Mouse (Mus musculus) neural tube, embryonic 11.5 days (tissue): ENCODE measurements around the gene Dexi. TPM values are rescaled to one million over a fixed set of nuclear protein-coding genes. Genes with fewer than 3 reads are reported as not detected.

Experiments
- ATAC-seq: fragments of 200-750 bp; cut with Nextera tagmentation; 2 replicates; pipeline ENCODE4 v1.8.0; 2017; ENCODE audit warnings: moderate number of reproducible peaks, mild to moderate bottlenecking, moderate TSS enrichment, moderate library complexity; ENCODE audit not compliant: insufficient read depth, low FRiP score, low TSS enrichment
- DNase-seq: peaks from one replicate; pipeline ENCODE4 v3.0.0-alpha.2; 2015; ENCODE audit warnings: low spot score
- H3K27ac ChIP-seq: fragments of 300-500 bp; sonication (generic); 2 replicates; pipeline ENCODE4 v1.5.1; 2014; ENCODE audit warnings: low read depth, mild to moderate bottlenecking, low read length
- H3K27me3 ChIP-seq: fragments of 300-500 bp; sonication (generic); 2 replicates; pipeline ENCODE4 v1.6.1; 2014; ENCODE audit warnings: mild to moderate bottlenecking, low read length, mixed read lengths; ENCODE audit not compliant: control insufficient read depth, insufficient read depth
- H3K36me3 ChIP-seq: fragments of 300-500 bp; sonication (generic); 2 replicates; pipeline ENCODE4 v1.6.1; 2014; ENCODE audit warnings: mild to moderate bottlenecking, low read length, moderate library complexity, mixed read lengths; ENCODE audit not compliant: control insufficient read depth, insufficient read depth
- H3K4me1 ChIP-seq: fragments of 300-500 bp; sonication (generic); 2 replicates; pipeline ENCODE4 v1.6.1; 2014; ENCODE audit warnings: low read length, mixed read lengths; ENCODE audit not compliant: control insufficient read depth, insufficient read depth
- H3K4me2 ChIP-seq: fragments of 300-500 bp; sonication (generic); 2 replicates; pipeline ENCODE4 v1.6.1; 2014; ENCODE audit warnings: low read depth, mild to moderate bottlenecking, moderate library complexity
- H3K4me3 ChIP-seq: fragments of 300-500 bp; sonication (generic); 2 replicates; pipeline ENCODE4 v1.5.1; 2014; ENCODE audit warnings: low read depth, low read length
- H3K9ac ChIP-seq: fragments of 300-500 bp; sonication (generic); 2 replicates; pipeline ENCODE4 v1.6.1; 2014; ENCODE audit warnings: mild to moderate bottlenecking, low read length
- H3K9me3 ChIP-seq: fragments of 300-500 bp; sonication (generic); 2 replicates; pipeline ENCODE4 v1.6.1; 2016; ENCODE audit warnings: low read length; ENCODE audit not compliant: control insufficient read depth
- WGBS: fragments of 180-500 bp; shearing (Covaris S2); extraction: QIAGEN DNeasy Blood & Tissue Kit; methylation state at CpG from one replicate; pipeline ENCODE4 v1.1.7; 2014; 5-methylcytosine and 5-hydroxymethylcytosine counted together
- polyA plus RNA-seq: library from polyadenylated mRNA; unstranded; fragments of >200 nt; fragmentation: Nextera tagmentation; extraction: Ambion mirVana; gene quantifications from 2 replicates; pipeline ENCODE4 v1.2.1, GENCODE M21; 2014

The Dexi gene
- polyA plus RNA-seq, 1 experiment from 2014 or later, result 24.1 TPM

DNA sequence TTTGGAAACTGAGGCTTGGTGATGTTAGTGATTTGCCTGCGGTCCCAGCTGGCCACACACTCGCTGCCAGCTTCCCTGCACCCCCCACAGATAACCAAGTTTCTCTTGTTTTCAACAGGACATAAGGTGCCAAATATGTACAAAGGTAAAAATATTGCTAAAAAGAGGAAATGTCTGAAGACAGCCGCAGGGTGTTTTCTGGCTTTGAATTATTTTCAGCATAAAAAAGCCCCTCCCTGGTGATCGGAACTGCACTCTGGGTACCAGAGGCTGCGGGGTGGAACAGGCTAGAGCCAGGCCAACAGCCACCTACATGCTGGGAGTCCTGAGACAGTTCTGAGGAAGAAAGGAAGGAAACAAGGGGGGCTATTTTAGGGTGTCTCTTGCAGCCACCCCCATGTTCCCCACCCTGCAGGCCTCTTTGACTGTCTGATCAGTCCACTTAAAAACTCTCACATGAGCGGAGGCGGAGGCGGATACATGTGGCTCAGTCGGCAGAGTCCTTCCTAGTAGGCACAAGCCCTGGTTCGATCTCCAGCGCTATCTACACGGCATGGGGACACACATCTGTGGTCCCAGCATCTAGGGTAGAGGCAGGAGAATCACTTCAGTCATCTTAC is 26.8 kb downstream of the Dexi start:
- no peak for ATAC-seq
- WGBS, result 92% methylated on average over 12 of the region's 12 CpGs
- H3K4me1 ChIP-seq, result no peaks in the 10 kb centered on the region

DNA sequence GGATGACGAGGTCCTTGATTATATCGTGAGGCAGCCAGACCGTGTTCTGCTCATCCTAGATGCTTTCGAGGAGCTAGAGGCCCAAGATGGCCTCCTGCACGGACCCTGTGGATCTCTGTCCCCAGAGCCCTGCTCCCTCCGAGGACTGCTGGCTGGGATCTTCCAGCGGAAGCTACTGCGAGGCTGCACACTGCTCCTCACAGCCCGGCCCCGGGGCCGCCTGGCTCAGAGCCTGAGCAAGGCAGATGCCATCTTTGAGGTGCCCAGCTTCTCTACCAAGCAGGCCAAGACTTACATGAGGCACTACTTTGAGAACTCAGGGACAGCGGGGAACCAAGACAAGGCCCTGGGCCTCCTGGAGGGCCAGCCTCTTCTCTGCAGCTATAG is 31.7 kb downstream of the Dexi start:
- Histone ChIP-seq H3K4me3 (no peak overlapping the region), H3K9me3 (no peaks in the 10 kb centered on the region), H3K9ac (no peak overlapping the region), H3K4me2 (no peak overlapping the region), H3K4me1 (no peaks in the 10 kb centered on the region), H3K27me3 (no peaks in the 10 kb centered on the region), H3K36me3 (no peaks in the 10 kb centered on the region), H3K27ac (no peak overlapping the region)
- WGBS, result 86% methylated on average over 12 of the region's 12 CpGs
- ATAC-seq (no peak), DNase-seq (no peak)

More for the DNA sequence above, 26.8 kb downstream of the Dexi start:
- no peak overlapping the region for H3K4me3 ChIP-seq
- H3K9ac ChIP-seq, result no peak overlapping the region
- H3K36me3 ChIP-seq, result no peaks in the 10 kb centered on the region
- no peaks in the 10 kb centered on the region for H3K9me3 ChIP-seq
- no peak overlapping the region for H3K27ac ChIP-seq
- H3K27me3 ChIP-seq, result no peaks in the 10 kb centered on the region
- DNase-seq, result no peak
- H3K4me2 ChIP-seq, result no peak overlapping the region

DNA sequence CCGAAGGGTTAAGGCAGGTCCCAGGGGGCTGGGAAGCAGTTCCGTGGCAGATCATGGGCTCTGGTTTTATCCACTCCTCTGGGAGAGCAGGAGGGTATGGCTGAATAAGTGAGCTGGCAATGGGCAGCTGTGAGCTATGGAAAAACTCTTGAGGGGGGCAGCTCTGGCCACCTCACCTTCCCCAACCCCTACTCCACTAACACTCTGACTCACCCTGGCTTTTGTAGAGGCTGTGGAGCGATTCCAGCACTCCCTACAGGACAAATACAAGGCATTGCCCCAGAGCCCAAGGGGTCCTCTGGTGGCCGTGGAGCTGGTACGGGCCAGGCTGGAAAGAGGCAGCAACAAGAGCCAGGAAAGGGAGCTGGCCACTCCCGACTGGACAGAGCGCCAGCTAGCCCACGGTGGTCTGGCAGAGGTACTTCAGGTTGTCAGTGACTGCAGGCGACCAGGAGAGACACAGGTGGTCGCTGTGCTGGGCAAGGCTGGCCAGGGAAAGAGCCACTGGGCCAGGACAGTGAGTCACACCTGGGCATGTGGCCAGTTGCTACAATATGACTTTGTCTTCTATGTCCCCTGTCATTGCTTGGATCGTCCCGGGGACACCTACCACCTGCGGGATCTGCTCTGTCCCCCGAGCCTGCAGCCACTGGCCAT is 32.2 kb downstream of the Dexi start:
- H3K27ac ChIP-seq, result no peak overlapping the region
- H3K36me3 ChIP-seq, result no peaks in the 10 kb centered on the region
- H3K4me3 ChIP-seq, result no peak overlapping the region
- H3K9ac ChIP-seq, result no peak overlapping the region
- no peaks in the 10 kb centered on the region for H3K4me1 ChIP-seq
- no peaks in the 10 kb centered on the region for H3K9me3 ChIP-seq
- DNase-seq (no peak), ATAC-seq (no peak)
- H3K27me3 ChIP-seq, result no peaks in the 10 kb centered on the region
- WGBS, result 59% methylated on average over 14 of the region's 14 CpGs
- H3K4me2 ChIP-seq, result no peak overlapping the region

DNA sequence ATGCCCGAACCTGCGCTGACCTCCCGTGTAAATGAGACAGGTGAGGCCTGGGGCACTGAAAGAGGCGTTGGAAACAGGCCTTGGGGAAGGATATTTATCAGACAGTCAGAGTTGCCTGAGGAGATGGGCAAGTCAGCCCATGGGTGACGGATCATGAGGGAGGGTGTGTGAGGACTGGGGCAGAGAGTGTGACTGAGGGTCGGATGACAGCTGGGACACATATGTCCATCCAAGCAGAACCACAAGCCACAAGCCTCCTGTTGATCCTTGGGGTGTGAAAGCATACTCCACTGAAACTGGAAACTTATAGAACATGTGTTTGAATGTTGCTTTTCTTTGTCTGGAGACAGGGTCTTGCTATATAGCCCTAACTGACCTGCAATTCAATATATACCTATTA is 34.2 kb downstream of the Dexi start:
- Histone ChIP-seq H3K27ac (no peak overlapping the region), H3K4me3 (no peak overlapping the region), H3K27me3 (no peaks in the 10 kb centered on the region), H3K4me1 (no peaks in the 10 kb centered on the region), H3K36me3 (no peaks in the 10 kb centered on the region), H3K9ac (no peak overlapping the region), H3K4me2 (no peak overlapping the region), H3K9me3 (no peaks in the 10 kb centered on the region)
- ATAC-seq (no peak), DNase-seq (no peak)
- 72% methylated on average over 6 of the region's 6 CpGs for WGBS

DNA sequence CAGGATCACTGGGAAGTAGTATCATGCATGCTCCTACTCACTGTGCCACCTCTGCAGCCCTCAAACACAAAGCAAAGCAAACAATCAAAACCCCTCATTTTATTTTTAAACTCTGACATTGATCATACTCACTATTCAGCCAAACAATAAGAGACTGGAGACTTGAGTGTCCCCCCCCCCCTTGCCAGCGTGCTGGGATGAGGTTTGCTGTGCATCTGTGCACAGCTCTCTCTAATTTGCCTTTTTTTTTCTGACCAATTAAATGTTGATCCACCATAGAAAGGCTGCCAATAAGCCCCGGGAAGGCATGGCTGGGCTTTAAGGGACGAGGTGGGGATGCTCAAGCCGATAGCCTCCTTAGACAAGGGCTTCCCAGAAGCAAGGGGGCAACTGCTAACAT is 35.4 kb downstream of the Dexi start:
- DNase-seq, result no peak
- Histone ChIP-seq H3K4me1 (no peaks in the 10 kb centered on the region), H3K36me3 (no peaks in the 10 kb centered on the region), H3K9me3 (no peaks in the 10 kb centered on the region), H3K27me3 (no peaks in the 10 kb centered on the region), H3K4me3 (no peak overlapping the region), H3K4me2 (no peak overlapping the region), H3K9ac (no peak overlapping the region), H3K27ac (no peak overlapping the region)
- ATAC-seq, result no peak
- 71% methylated on average over 4 of the region's 4 CpGs for WGBS

DNA sequence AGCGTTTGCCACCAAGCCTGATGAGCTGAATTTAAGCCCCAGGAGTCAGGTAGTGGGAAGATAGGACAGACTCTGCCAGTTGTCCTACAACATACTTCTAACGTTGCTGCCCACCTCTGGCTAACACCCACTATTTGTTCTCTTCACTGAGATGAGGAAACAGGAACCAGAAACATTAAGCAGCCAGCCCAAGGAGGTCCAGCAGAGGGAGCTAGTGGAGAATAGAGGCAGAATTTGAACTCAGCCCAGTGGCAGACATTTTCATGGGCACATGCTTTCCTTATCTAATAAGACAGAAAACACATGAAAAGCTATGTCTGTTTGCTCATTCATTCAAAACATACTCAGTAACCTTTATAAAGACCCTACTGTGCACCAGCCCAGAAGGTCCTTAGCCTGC is 39.8 kb downstream of the Dexi start:
- Histone ChIP-seq H3K27ac (no peak overlapping the region), H3K27me3 (no peaks in the 10 kb centered on the region), H3K4me1 (no peaks in the 10 kb centered on the region), H3K9ac (no peak overlapping the region), H3K4me3 (no peak overlapping the region), H3K9me3 (no peaks in the 10 kb centered on the region), H3K4me2 (no peak overlapping the region), H3K36me3 (no peaks in the 10 kb centered on the region)
- no peak for ATAC-seq
- WGBS, result 65% methylated on average over 2 of the region's 2 CpGs
- DNase-seq, result no peak

DNA sequence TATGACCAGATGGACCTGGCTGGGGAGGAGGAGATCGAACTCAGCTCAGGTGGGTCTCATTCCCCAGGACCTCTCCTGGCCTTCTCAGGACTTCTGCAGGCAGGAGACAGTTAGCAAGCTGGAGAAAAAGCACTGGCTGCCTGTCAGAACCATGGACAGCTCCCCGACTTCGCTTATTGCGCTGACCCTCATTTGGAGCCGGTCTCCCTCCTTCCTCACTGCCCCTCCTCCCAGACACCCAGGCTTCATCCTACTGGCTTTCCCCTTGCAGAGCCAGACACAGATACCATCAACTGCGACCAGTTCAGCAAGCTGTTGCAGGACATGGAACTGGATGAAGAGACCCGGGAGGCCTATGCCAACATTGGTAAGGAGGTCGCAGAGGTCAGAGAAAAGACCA is 41.0 kb downstream of the Dexi start:
- Histone ChIP-seq H3K9me3 (no peaks in the 10 kb centered on the region), H3K4me3 (no peak overlapping the region), H3K36me3 (no peaks in the 10 kb centered on the region), H3K4me2 (no peak overlapping the region), H3K27me3 (no peaks in the 10 kb centered on the region), H3K4me1 (no peaks in the 10 kb centered on the region), H3K27ac (no peak overlapping the region), H3K9ac (no peak overlapping the region)
- DNase-seq (peak; percentile 69), ATAC-seq (no peak)
- 13% methylated on average over 8 of the region's 8 CpGs for WGBS

DNA sequence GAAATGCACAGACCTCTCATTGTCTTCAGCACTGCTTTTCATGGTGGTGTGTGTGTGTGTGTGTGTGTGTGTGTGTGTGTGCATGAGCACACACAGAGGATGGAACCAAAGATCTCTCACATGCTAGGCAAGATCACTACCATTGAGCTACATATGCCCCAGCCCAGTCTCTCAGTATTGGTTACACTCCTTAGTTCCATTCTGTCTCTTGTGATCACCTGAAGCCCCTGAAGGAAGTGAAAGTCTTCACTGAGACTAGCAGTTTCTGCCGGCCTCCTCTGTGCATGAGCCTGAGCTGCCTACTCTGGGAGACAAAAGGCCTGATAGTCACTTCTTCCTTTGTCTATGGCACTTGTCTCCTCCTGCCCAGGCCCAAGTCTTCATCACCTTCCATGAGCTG is 43.7 kb downstream of the Dexi start:
- Histone ChIP-seq H3K4me1 (no peaks in the 10 kb centered on the region), H3K9ac (no peak overlapping the region), H3K27ac (no peak overlapping the region), H3K9me3 (no peaks in the 10 kb centered on the region), H3K27me3 (no peaks in the 10 kb centered on the region), H3K4me3 (no peak overlapping the region), H3K36me3 (no peaks in the 10 kb centered on the region), H3K4me2 (no peak overlapping the region)
- WGBS, result 47% methylated on average over 1 of the region's 1 CpGs
- no peak for DNase-seq
- ATAC-seq, result no peak

DNA sequence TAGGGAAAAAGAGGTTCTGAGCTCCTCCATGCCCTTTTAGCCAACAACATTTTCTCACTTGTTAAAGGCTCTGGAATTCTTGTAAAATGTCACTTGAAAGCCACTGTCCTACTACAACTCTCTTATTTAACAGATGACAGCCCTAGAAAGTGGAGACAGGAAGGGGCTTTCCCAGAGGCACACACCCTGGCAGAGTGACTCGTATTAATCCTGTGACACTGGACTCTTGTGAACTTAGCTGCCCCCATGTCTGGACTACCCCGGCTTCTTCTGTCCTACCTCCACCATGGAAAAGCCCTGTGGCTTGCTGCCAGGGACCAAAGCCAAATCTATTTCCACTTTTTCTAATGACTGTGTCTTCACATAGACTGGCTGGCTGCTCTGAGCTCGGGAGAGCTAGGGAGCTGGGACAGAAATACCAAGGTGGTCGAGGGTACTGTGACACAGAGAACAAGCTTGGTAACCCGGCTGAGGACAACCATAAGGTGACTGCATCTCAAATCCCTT is 44.7 kb downstream of the Dexi start:
- H3K9me3 ChIP-seq, result no peaks in the 10 kb centered on the region
- H3K9ac ChIP-seq, result no peak overlapping the region
- H3K4me1 ChIP-seq, result no peaks in the 10 kb centered on the region
- WGBS, result 77% methylated on average over 5 of the region's 5 CpGs
- no peaks in the 10 kb centered on the region for H3K27me3 ChIP-seq
- no peaks in the 10 kb centered on the region for H3K36me3 ChIP-seq
- no peak overlapping the region for H3K27ac ChIP-seq
- ATAC-seq, result no peak
- no peak overlapping the region for H3K4me3 ChIP-seq
- DNase-seq, result no peak
- no peak overlapping the region for H3K4me2 ChIP-seq
